Mouse (Mus musculus): ENCODE results near the gene Itpkc. TPM values are rescaled to one million over a fixed set of nuclear protein-coding genes. Genes with fewer than 3 reads are reported as not detected.

The Itpkc gene
- polyA plus RNA-seq, 1 experiment = 11.2 TPM

DNA sequence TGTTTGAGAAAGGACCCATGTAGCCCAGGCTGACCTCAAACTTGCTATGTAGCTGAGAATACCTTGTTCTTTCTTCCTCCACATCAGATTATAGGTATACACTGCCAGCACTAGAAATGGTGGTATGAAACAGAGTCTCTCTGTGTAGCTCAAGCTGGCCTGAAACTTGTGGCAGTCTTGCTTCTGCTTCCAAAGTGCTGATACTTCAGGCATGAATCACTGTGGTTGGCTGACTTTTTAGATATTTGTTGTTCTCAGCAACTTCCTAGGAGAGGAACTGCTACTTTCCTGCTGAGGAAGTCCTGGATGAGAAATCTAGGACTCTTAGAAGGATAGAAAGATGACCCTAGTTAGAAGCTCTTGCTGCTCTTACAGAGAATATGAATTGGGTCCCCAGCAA lies 30.1 kb downstream of the Itpkc start:
- no peak overlapping the region for H3K4me3 ChIP-seq (replicated peaks; ENCODE audit: extremely low read depth, low read depth, low read length)
- no peak for TF ChIP-seq CTCF (IDR thresholded peaks at IDR 0.05; ENCODE audit: insufficient read depth, low read length)
- TF ChIP-seq POLR2A (IDR thresholded peaks at IDR 0.05; ENCODE audit: borderline replicate concordance, extremely low read depth, low read depth, low read length) = no peak

DNA sequence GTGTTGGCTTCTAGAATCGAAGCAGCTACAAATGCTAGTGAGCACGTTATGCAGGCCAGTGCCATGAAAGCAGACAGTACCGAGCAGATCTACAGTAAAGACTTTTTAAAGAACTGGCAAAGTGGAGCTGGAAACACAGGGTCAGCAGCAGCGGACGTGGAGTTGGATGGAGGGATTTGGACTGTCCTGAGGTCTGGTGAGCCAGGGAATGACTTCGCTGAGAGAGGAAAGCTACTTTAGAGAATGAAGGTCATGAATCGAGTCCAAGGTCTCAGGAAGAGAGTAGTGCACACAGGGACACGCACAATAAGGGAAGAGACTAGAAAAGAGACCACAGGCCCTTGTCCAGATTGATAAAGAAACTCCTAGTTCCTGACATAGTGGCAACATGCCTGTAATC lies 30.8 kb downstream of the Itpkc start:
- 85% methylated on average over 8 of the region's 8 CpGs for WGBS
- no peak for DNase-seq
- H3K4me1 ChIP-seq (ENCODE audit: control insufficient read depth, insufficient read depth, low read length) = no peaks in the 10 kb centered on the region
- no peak overlapping the region for H3K4me3 ChIP-seq (replicated peaks; ENCODE audit: extremely low read depth, low read depth, low read length)
- TF ChIP-seq POLR2A (IDR thresholded peaks at IDR 0.05; ENCODE audit: borderline replicate concordance, extremely low read depth, low read depth, low read length) (no peak), CTCF (IDR thresholded peaks at IDR 0.05; ENCODE audit: insufficient read depth, low read length) (no peak)

More for the DNA sequence above, 30.1 kb downstream of the Itpkc start:
- H3K4me1 ChIP-seq (ENCODE audit: control insufficient read depth, insufficient read depth, low read length) = no peaks in the 10 kb centered on the region
- DNase-seq = no peak

GRCm38 (mm10) chr7:27197136-27197535 lies 31.3 kb downstream of the Itpkc start:
- WGBS = 86% methylated on average over 3 of the region's 3 CpGs
- no peak for DNase-seq
- H3K4me3 ChIP-seq (replicated peaks; ENCODE audit: extremely low read depth, low read depth, low read length) = no peak overlapping the region
- no peak for TF ChIP-seq POLR2A (IDR thresholded peaks at IDR 0.05; ENCODE audit: borderline replicate concordance, extremely low read depth, low read depth, low read length)
- no peak for TF ChIP-seq CTCF (IDR thresholded peaks at IDR 0.05; ENCODE audit: insufficient read depth, low read length)
- H3K4me1 ChIP-seq (ENCODE audit: control insufficient read depth, insufficient read depth, low read length) = no peaks in the 10 kb centered on the region

GRCm38 (mm10) chr7:27195681-27196611 lies 32.5 kb downstream of the Itpkc start, which contains the start of the genes BC024978 and Snrpa:
TSS of gene BC024978 (plus strand) at chr7:27195781.
TSS of gene Snrpa (minus strand) at chr7:27196271.
- no peak for TF ChIP-seq CTCF (IDR thresholded peaks at IDR 0.05; ENCODE audit: insufficient read depth, low read length)
- peak; percentile 70 for TF ChIP-seq POLR2A (IDR thresholded peaks at IDR 0.05; ENCODE audit: borderline replicate concordance, extremely low read depth, low read depth, low read length)
- H3K4me3 ChIP-seq (replicated peaks; ENCODE audit: extremely low read depth, low read depth, low read length) = peak within 1 kb of the TSS; percentile 86
- DNase-seq = peak; percentile 93
- no peaks in the 10 kb centered on the region for H3K4me1 ChIP-seq (ENCODE audit: control insufficient read depth, insufficient read depth, low read length)
- WGBS = under 1% methylated on average over 64 of the region's 64 CpGs

DNA sequence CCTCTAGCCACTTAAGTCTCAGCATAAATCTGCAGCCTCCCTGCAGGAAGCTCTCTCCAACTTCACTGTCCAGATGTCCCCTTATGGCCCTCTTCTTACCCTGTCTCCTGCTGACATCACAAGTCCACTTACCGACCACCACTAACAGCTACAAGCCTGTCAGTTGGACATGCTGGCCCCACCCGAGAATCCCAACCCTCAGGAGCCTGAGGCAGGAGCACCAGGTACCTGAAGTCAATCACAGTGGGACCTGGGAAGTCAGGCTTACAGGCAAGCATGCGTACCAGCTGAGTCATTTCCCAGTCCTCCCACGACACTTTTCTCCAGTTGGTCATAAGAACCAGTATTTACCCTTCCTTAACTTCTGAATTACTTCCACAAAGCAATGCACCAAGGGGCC lies 34.7 kb downstream of the Itpkc start:
- Histone ChIP-seq H3K4me3 (replicated peaks; ENCODE audit: extremely low read depth, low read depth, low read length) (no peak overlapping the region), H3K4me1 (ENCODE audit: control insufficient read depth, insufficient read depth, low read length) (no peaks in the 10 kb centered on the region)
- no peak for DNase-seq
- TF ChIP-seq CTCF (IDR thresholded peaks at IDR 0.05; ENCODE audit: insufficient read depth, low read length) (no peak), POLR2A (IDR thresholded peaks at IDR 0.05; ENCODE audit: borderline replicate concordance, extremely low read depth, low read depth, low read length) (no peak)
- 61% methylated on average over 4 of the region's 4 CpGs for WGBS

GRCm38 (mm10) chr7:27192434-27192833 lies 36.0 kb downstream of the Itpkc start:
- 88% methylated on average over 5 of the region's 5 CpGs for whole genome bisulfite sequencing
- Histone ChIP-seq H3K4me3 (replicated peaks; ENCODE audit: extremely low read depth, low read depth, low read length) (no peak overlapping the region), H3K4me1 (ENCODE audit: control insufficient read depth, insufficient read depth, low read length) (no peaks in the 10 kb centered on the region)

DNA sequence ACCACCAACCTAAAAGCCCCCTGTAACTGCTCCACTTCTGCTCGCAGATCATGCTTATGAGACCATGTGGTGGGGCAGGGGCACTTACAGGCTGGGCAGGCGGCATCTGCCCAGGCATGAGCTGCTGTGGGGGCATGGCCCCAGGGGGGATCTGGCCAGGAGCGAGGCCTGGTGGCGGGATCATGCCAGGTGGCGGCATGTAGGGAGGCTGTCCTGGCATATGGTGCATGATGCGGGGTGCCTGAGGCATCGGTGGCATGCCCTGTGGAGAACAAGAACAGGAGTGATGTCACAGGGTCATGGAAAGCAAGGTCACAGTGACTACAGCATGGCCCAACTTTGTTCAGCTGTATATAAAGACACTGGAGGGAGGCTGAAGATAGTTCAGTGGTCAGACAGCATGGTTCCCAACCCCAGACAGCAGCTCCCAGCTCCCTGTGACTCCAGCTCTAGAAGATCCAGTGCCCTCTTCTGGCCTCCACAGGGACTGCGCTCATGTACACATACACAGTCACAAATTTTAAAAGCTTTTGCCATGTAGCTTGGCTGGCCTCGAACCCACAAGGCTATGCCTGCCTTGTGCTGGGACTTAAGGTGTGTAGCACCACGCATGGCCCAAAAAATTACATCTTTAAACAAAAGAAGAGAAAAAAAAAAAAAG lies 39.1 kb downstream of the Itpkc start:
- WGBS = 97% methylated on average over 10 of the region's 10 CpGs
- no peak for DNase-seq
- Histone ChIP-seq H3K4me1 (ENCODE audit: control insufficient read depth, insufficient read depth, low read length) (no peaks in the 10 kb centered on the region), H3K4me3 (replicated peaks; ENCODE audit: extremely low read depth, low read depth, low read length) (no peak overlapping the region)
- TF ChIP-seq CTCF (IDR thresholded peaks at IDR 0.05; ENCODE audit: insufficient read depth, low read length) (peak; percentile 19; the same call in 1 of the 2 replicates), POLR2A (IDR thresholded peaks at IDR 0.05; ENCODE audit: borderline replicate concordance, extremely low read depth, low read depth, low read length) (no peak)

More at GRCm38 (mm10) chr7:27192434-27192833, 36.0 kb downstream of the Itpkc start:
- no peak for DNase-seq
- TF ChIP-seq POLR2A (IDR thresholded peaks at IDR 0.05; ENCODE audit: borderline replicate concordance, extremely low read depth, low read depth, low read length) = no peak
- TF ChIP-seq CTCF (IDR thresholded peaks at IDR 0.05; ENCODE audit: insufficient read depth, low read length) = no peak

GRCm38 (mm10) chr7:27185986-27186385 lies 42.5 kb downstream of the Itpkc start:
- TF ChIP-seq CTCF (IDR thresholded peaks at IDR 0.05; ENCODE audit: insufficient read depth, low read length) (no peak), POLR2A (IDR thresholded peaks at IDR 0.05; ENCODE audit: borderline replicate concordance, extremely low read depth, low read depth, low read length) (no peak)
- Histone ChIP-seq H3K4me3 (replicated peaks; ENCODE audit: extremely low read depth, low read depth, low read length) (no peak overlapping the region), H3K4me1 (ENCODE audit: control insufficient read depth, insufficient read depth, low read length) (no peaks in the 10 kb centered on the region)
- no peak for DNase-seq
- WGBS = 85% methylated on average over 5 of the region's 5 CpGs

DNA sequence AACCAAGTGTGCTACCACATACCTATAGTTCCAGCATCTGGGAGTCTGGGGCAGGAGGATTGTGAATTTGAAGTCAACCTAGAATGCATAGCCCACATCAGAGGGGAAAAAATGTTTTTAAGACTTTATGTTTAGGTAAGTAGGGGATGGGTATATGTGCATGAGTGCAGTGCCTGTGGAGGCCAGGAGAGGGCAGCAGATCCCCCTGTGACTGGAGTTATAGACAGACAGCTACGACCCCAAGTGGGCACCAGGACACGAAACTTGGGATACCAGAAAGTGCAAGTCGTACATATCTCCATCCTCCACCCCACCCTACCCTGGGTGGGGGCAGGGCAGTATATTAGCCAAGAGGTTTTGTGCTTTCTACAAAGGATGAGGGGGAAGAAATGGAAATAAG lies 43.5 kb downstream of the Itpkc start:
- DNase-seq = no peak
- WGBS = 34% methylated on average over 3 of the region's 3 CpGs
- peaks cover 3% of the 10 kb centered on the region; the same call in 1 of the 2 replicates for H3K4me1 ChIP-seq (ENCODE audit: control insufficient read depth, insufficient read depth, low read length)
- no peak overlapping the region for H3K4me3 ChIP-seq (replicated peaks; ENCODE audit: extremely low read depth, low read depth, low read length)
- no peak for TF ChIP-seq POLR2A (IDR thresholded peaks at IDR 0.05; ENCODE audit: borderline replicate concordance, extremely low read depth, low read depth, low read length)
- TF ChIP-seq CTCF (IDR thresholded peaks at IDR 0.05; ENCODE audit: insufficient read depth, low read length) = peak; percentile 80

All from lung, adult 2 months (tissue).